Mouse (Mus musculus) heart, embryonic 16.5 days (tissue): Measurements from ENCODE around the gene Galnt17. TPM values are rescaled to one million over a fixed set of nuclear protein-coding genes. Genes with fewer than 3 reads are reported as not detected.

Source experiments
- ATAC-seq: fragments of 200-750 bp; cut with Nextera tagmentation; replicated peaks from 2 replicates; pipeline ENCODE4 v1.8.0; 2017; ENCODE audit warnings: moderate number of reproducible peaks; ENCODE audit not compliant: insufficient read depth, low FRiP score; ENCODE audit errors: extremely low read depth
- H3K27ac ChIP-seq: fragments of 300-500 bp; sonication (generic); 2 replicates; pipeline ENCODE4 v1.5.1; 2014; ENCODE audit warnings: mild to moderate bottlenecking, low read length, control low read depth, moderate library complexity
- H3K27me3 ChIP-seq: fragments of 300-500 bp; sonication (generic); 2 replicates; pipeline ENCODE4 v1.6.1; 2014; ENCODE audit warnings: low read length, mixed read lengths; ENCODE audit not compliant: control insufficient read depth, insufficient read depth
- H3K36me3 ChIP-seq: fragments of 300-500 bp; sonication (generic); 2 replicates; pipeline ENCODE4 v1.6.1; 2014; ENCODE audit not compliant: control insufficient read depth, insufficient read depth
- H3K4me1 ChIP-seq: fragments of 300-500 bp; sonication (generic); 2 replicates; pipeline ENCODE4 v1.6.1; 2014; ENCODE audit warnings: low read length, mixed read lengths; ENCODE audit not compliant: control insufficient read depth, insufficient read depth
- H3K4me2 ChIP-seq: fragments of 300-500 bp; sonication (generic); 2 replicates; pipeline ENCODE4 v1.6.1; 2014; ENCODE audit warnings: low read depth, mild to moderate bottlenecking, control low read depth, low read length
- H3K4me3 ChIP-seq: fragments of 300-500 bp; sonication (generic); 2 replicates; pipeline ENCODE4 v1.5.1; 2014; ENCODE audit warnings: mild to moderate bottlenecking, control low read depth, low read length
- H3K9ac ChIP-seq: fragments of 300-500 bp; sonication (generic); 2 replicates; pipeline ENCODE4 v1.6.1; 2014; ENCODE audit warnings: low read length, control low read depth
- H3K9me3 ChIP-seq: fragments of 300-500 bp; sonication (generic); replicated peaks from 2 replicates; pipeline ENCODE4 v1.6.1; 2016; ENCODE audit warnings: low read length; ENCODE audit not compliant: control insufficient read depth
- WGBS: fragments of 180-500 bp; shearing (Covaris S2); extraction: QIAGEN DNeasy Blood & Tissue Kit; methylation state at CpG from one replicate; pipeline ENCODE4 v1.1.7; 2014; 5-methylcytosine and 5-hydroxymethylcytosine counted together
- polyA plus RNA-seq: library from polyadenylated mRNA; unstranded; fragments of >200 nt; fragmentation: Nextera tagmentation; extraction: Ambion mirVana; gene quantifications from 2 replicates; pipeline ENCODE4 v1.2.1, GENCODE M21; 2015

Galnt17 gene
- polyA plus RNA-seq, 1 experiment from 2014 or later, result 1.4 TPM

DNA sequence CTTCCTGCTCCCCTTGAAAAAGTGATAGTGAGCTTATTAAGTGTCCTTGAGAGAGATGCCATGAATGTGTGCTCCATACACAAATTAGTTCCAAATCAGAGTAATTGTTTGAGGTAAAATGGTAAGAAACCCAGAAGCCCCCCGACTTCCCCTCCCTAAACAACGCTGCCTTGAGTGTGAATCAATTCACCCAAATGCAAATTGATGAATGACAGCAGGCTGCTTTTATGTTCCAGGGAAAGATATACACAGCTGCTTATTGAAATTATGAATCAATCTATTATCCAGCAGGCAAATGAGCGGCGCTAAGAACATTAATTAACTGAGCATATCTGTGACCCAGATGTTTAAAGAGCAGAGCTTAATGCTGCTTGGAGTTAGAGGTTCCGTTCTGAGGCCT lies 428.0 kb downstream of the Galnt17 start:
- 78% methylated on average over 5 of the region's 5 CpGs for WGBS
- Histone ChIP-seq H3K9me3 (peaks cover 18% of the 10 kb centered on the region), H3K4me3 (no peak overlapping the region), H3K27ac (no peak overlapping the region), H3K36me3 (no peaks in the 10 kb centered on the region), H3K4me2 (no peak overlapping the region), H3K9ac (no peak overlapping the region), H3K27me3 (no peaks in the 10 kb centered on the region), H3K4me1 (no peaks in the 10 kb centered on the region)
- no peak for ATAC-seq

DNA sequence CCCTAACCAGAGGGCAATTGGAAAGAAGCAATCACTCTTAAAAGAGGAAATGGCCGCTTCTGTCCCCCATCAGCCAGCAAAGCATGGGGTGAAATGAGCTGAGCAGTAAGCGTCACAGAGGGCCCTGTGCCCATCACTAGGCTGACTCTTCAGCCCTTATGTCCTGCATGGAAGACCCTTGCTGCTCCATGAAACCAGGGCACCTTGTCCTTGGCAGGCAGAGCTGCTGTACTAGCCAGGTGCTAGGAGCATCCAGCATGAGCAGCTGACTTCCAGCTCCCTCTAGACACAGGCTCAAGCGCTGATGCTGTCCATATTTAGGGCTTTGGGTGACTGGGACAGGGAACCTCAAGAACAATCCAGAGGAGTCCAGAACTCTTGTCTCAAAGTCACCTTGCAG lies 432.9 kb downstream of the Galnt17 start:
- no peak for ATAC-seq
- Histone ChIP-seq H3K4me2 (no peak overlapping the region), H3K27me3 (no peaks in the 10 kb centered on the region), H3K9ac (no peak overlapping the region), H3K36me3 (no peaks in the 10 kb centered on the region), H3K4me1 (no peaks in the 10 kb centered on the region), H3K9me3 (peaks cover 19% of the 10 kb centered on the region), H3K4me3 (no peak overlapping the region), H3K27ac (no peak overlapping the region)
- 85% methylated on average over 3 of the region's 3 CpGs for WGBS

DNA sequence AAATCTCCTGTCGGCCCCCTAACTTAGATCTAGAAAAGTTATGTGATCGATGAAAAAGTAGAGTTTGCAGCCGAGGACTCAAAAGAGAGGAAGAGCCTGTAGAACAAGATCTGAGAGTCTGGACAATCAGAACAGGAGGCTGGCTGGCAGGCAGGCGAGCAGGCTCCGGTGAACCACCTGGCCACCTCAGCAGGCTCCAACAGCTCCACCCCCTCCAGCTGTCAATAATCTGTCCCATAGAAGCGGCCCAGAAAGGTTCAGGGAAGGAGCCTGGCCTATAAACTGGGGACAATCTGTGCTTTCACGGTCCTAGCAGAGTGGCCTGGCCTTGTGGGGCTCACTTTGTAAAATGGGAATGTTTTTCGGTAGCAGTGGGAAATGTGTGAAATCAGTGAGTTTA lies 437.2 kb downstream of the Galnt17 start:
- no peaks in the 10 kb centered on the region for H3K27me3 ChIP-seq
- H3K4me2 ChIP-seq, result no peak overlapping the region
- H3K36me3 ChIP-seq, result no peaks in the 10 kb centered on the region
- H3K27ac ChIP-seq, result no peak overlapping the region
- no peak overlapping the region for H3K4me3 ChIP-seq
- 40% methylated on average over 8 of the region's 8 CpGs for WGBS
- H3K9me3 ChIP-seq, result peaks cover 10% of the 10 kb centered on the region
- H3K9ac ChIP-seq, result no peak overlapping the region
- ATAC-seq, result no peak
- no peaks in the 10 kb centered on the region for H3K4me1 ChIP-seq

DNA sequence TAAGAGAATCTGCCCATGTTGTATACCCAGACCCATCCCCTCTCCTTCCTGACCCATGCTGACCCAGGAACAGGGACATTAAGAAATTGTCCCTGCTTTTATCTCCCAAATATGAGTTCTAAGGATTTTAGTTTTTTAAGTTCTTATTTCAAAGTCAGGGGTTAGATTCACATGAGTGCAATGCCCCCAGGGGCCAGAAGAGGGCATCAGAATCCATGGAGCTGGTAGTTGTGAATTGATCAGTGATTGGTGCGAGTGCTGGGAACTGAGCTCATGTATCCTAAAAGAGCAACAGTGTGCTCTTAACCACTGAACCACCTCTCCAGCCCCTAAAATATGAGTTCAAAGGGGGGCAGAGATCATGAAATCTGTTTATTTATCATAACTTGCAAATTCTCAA lies 438.4 kb downstream of the Galnt17 start:
- H3K9me3 ChIP-seq, result peaks cover 6% of the 10 kb centered on the region
- 71% methylated on average over 1 of the region's 1 CpGs for WGBS
- no peak overlapping the region for H3K4me2 ChIP-seq
- H3K4me1 ChIP-seq, result no peaks in the 10 kb centered on the region
- no peak for ATAC-seq
- no peak overlapping the region for H3K27ac ChIP-seq
- H3K4me3 ChIP-seq, result no peak overlapping the region
- no peaks in the 10 kb centered on the region for H3K36me3 ChIP-seq
- no peak overlapping the region for H3K9ac ChIP-seq
- H3K27me3 ChIP-seq, result no peaks in the 10 kb centered on the region

DNA sequence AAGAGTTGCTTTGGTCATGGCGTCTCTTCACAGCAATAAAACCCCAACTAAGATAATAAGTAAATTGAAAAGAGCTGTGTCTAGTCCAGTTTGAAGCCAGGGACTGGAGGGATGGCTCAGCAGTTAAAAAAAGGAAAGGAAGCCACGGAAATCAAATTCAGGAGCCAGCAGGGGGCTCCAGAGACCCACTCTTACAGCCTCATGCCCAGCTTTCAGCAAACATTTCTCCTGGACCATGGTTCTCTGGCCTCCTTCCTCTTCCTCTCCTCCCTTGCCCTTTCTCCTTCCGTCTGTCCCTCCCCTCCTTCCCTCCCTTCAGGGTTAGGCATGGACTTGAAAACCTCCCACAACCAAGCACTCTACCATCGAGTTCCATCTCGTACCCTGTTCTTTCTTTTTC lies 446.0 kb downstream of the Galnt17 start:
- Histone ChIP-seq H3K9me3 (no peaks in the 10 kb centered on the region), H3K4me3 (no peak overlapping the region), H3K27ac (no peak overlapping the region), H3K9ac (no peak overlapping the region), H3K36me3 (no peaks in the 10 kb centered on the region), H3K27me3 (no peaks in the 10 kb centered on the region), H3K4me1 (no peaks in the 10 kb centered on the region), H3K4me2 (no peak overlapping the region)
- 62% methylated on average over 5 of the region's 5 CpGs for WGBS
- no peak for ATAC-seq

DNA sequence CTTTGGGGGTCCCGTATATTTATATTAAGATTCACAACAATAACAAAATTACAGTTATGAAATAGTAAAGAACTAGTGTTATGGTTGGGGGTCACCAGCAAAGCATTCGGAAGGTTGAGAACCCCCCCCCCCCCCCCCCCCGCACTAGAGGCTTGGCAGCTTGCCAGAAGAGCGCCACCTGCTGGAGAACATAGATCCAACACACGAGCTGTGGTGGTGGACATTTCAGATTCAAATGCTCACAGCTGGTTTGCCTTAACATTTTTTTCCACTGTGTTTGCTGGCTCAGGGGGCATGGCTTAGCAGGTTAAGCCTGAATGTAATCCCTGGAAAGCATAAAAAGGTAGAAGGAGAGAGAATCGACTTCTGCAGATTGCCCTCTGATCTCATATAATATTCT lies 448.6 kb downstream of the Galnt17 start:
- H3K36me3 ChIP-seq, result no peaks in the 10 kb centered on the region
- no peak overlapping the region for H3K27ac ChIP-seq
- no peaks in the 10 kb centered on the region for H3K4me1 ChIP-seq
- ATAC-seq, result no peak
- no peak overlapping the region for H3K4me3 ChIP-seq
- H3K4me2 ChIP-seq, result no peak overlapping the region
- no peaks in the 10 kb centered on the region for H3K9me3 ChIP-seq
- no peaks in the 10 kb centered on the region; the same call in 1 of the 2 replicates for H3K27me3 ChIP-seq
- WGBS, result 37% methylated on average over 6 of the region's 6 CpGs
- no peak overlapping the region for H3K9ac ChIP-seq

DNA sequence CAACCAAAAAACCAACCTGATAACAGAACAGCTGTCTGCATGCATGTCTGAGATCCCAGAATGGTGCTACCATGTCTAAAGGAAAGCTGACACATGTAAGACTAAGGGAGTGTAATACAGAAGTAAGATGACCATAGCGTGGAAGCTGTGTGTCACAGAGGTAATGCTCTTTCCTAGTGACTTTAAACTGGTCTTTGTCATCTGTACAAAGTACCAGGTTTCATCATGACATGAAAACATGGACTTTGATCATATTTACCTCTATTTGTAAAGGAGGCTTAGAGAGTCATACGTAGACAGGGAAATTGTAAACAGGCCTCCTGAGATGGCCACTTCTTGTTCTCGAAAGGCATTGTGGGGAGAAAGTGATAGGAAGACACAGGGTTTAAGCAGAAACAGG lies 449.6 kb downstream of the Galnt17 start:
- WGBS, result 71% methylated on average over 3 of the region's 3 CpGs
- peaks cover 3% of the 10 kb centered on the region; the same call in 1 of the 2 replicates for H3K27me3 ChIP-seq
- ATAC-seq, result no peak
- no peak overlapping the region for H3K4me2 ChIP-seq
- H3K4me3 ChIP-seq, result no peak overlapping the region
- no peak overlapping the region for H3K27ac ChIP-seq
- H3K4me1 ChIP-seq, result no peaks in the 10 kb centered on the region
- H3K36me3 ChIP-seq, result no peaks in the 10 kb centered on the region
- no peaks in the 10 kb centered on the region for H3K9me3 ChIP-seq
- no peak overlapping the region for H3K9ac ChIP-seq

DNA sequence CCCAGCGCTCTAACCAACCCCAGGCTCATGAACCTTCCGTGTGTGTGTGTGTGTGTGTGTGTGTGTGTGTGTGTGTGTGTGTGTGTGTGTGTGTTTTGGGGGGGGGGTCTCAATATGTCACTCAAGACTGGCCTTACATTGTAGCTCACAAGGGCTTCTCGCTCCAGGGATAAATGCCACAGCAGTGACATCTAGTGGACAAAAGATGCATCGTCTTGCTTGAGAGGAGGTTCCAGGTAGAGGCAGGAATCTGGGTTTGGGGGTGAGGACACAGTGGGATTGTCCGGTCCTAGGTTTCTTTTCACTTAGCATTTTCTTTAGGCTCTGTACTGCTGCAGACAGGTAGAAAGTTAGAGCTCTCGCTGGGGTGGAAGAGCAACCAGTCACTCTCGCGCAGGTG lies 450.1 kb downstream of the Galnt17 start:
- Histone ChIP-seq H3K4me3 (no peak overlapping the region), H3K36me3 (no peaks in the 10 kb centered on the region), H3K9ac (no peak overlapping the region), H3K9me3 (no peaks in the 10 kb centered on the region), H3K4me1 (no peaks in the 10 kb centered on the region), H3K4me2 (no peak overlapping the region), H3K27me3 (peaks cover 3% of the 10 kb centered on the region; the same call in 1 of the 2 replicates), H3K27ac (no peak overlapping the region)
- WGBS, result 23% methylated on average over 8 of the region's 8 CpGs
- ATAC-seq, result no peak

DNA sequence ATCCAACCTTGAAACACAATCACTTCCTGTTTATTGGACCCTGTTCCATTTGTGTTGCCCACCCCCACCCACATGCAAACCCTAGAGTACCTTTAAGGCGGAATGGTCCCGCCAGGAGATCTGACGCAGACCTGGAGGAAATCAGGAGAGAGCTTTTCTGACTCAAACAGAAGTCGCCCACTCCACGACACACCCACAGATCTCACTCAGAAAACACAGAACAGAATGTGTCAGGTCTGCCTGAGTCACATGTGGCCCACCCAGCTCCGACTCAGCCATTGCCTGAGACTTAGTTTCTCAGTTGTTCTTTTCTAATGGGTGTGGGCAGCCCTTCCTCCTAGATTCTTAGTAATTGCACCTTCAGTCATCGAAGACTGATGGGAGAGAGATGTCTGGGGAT lies 453.9 kb downstream of the Galnt17 start:
- Histone ChIP-seq H3K4me3 (no peak overlapping the region), H3K9ac (no peak overlapping the region), H3K27me3 (peaks cover 3% of the 10 kb centered on the region; the same call in 1 of the 2 replicates), H3K4me2 (no peak overlapping the region), H3K4me1 (no peaks in the 10 kb centered on the region), H3K9me3 (no peaks in the 10 kb centered on the region), H3K36me3 (no peaks in the 10 kb centered on the region), H3K27ac (no peak overlapping the region)
- no peak for ATAC-seq
- 76% methylated on average over 7 of the region's 7 CpGs for WGBS

DNA sequence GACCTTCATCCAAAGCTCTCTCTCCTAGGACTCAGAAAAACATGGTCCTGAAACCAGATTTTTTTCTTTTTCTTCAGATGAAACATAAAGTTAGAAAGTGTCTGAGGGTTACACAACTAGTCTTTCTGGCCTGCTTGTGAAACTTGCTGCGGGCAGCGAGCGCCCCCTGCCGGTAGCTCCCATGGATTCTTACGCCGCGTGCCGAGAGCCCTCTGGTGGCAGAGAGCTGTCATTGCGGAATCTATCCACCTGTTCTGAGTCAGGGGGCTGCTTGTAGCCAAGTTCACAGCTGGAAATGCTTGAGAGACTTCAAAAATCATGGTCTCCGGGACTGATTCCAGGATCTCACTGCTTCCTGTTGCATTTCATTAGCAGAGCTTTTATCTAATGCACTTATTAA lies 454.9 kb downstream of the Galnt17 start:
- WGBS, result 0% methylated on average over 10 of the region's 10 CpGs
- no peak overlapping the region for H3K4me3 ChIP-seq
- no peak overlapping the region for H3K27ac ChIP-seq
- no peaks in the 10 kb centered on the region for H3K4me1 ChIP-seq
- H3K9me3 ChIP-seq, result no peaks in the 10 kb centered on the region
- peaks cover 3% of the 10 kb centered on the region; the same call in 1 of the 2 replicates for H3K27me3 ChIP-seq
- no peak for ATAC-seq
- no peak overlapping the region for H3K9ac ChIP-seq
- no peak overlapping the region for H3K4me2 ChIP-seq
- no peaks in the 10 kb centered on the region for H3K36me3 ChIP-seq
